Mouse (Mus musculus): ENCODE measurements around the gene Zbtb39. TPM values are rescaled to one million over a fixed set of nuclear protein-coding genes. Genes with fewer than 3 reads are reported as not detected.

Zbtb39 gene
- total and polyA plus RNA-seq, 3 experiments, result 3.6 to 17.2 (median 4.0) TPM

DNA sequence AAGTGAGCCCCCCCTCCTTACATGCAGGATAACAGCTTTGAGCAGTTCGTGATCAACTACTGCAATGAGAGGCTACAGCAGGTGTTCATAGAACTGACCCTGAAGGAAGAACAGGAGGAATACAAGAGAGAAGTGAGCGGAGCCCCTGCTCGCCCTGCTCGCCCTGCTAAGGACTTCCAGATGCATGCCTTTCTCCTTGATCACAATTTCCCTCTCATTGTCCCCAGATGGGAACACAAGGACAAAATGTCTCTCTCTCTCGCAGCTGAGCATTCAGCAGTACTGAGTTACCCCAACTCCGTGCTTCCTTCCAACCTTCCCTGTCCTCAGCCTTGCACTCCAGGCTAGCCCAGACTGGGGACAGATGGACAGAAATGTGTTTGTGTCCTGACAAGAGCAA, 26.6 kb upstream of the Zbtb39 start:
- Histone ChIP-seq H3K36me3 (replicated peaks) (no peaks in the 10 kb centered on the region), H3K4me1 (ENCODE audit: insufficient read depth, low read depth, low read length) (peaks cover 2% of the 10 kb centered on the region), H3K27me3 (ENCODE audit: insufficient read depth, low read length) (peaks cover 60% of the 10 kb centered on the region), H3K9me3 (replicated peaks) (no peaks in the 10 kb centered on the region), H3K4me3 (ENCODE audit: low read depth, low read length) (no peak overlapping the region)
- DNase-seq (ENCODE audit: low spot score), result no peak
- no peak for TF ChIP-seq GATA2 (IDR thresholded peaks at IDR 0.05; ENCODE audit: borderline replicate concordance, low read depth, low read length)
- no peak for TF ChIP-seq CTCF (IDR thresholded peaks at IDR 0.05; ENCODE audit: low read depth, low read length)
- TF ChIP-seq GATA1 (IDR thresholded peaks at IDR 0.05; ENCODE audit: borderline replicate concordance, low read length), result no peak
- TF ChIP-seq TAL1 (conservative IDR thresholded peaks at IDR 0.05; ENCODE audit: low read depth, low read length), result no peak
- TF ChIP-seq POLR2AphosphoS5 (IDR thresholded peaks at IDR 0.05; ENCODE audit: insufficient replicate concordance, low read depth, low read length), result no peak
- no peak for ATAC-seq (ENCODE audit: extremely low read depth, insufficient number of reproducible peaks, low FRiP score, poor library complexity, severe bottlenecking)

DNA sequence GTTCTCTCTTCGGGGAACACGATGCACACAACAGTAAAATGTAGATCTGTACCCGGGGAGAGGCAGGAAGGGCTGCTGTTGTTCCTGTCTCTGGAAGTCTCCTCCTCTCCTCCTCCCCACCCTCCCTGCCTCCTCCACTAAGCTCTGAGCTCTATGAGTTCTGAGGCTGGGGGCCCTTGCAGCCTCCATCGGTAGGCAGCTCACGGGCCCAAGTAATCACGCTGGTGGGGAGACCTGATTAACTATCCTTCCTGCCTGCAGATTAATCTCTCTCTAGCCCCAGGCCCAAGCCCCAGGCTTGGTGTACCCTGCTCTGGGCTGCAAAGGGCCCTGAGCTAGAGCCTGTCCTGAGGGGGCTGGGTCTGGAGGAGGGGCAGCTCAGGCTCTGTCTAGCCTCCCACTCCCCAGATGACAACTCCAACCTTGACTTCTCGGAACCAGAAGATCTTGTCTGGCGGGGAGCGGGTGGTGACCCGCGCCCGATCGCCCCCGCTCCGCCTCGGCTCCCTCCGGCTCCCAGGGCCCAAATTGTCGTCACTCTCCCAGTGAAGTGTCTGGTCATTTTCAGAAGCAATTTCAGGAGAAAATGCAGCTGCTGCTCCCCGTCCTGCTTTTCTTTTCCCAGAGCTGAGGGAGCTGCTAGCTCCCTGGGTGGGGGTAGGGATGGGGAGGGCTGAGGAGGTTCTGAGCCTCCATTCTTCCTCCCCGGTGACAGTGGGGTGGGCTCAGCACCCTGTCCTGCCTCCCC, 17.5 kb upstream of the Zbtb39 start:
- peaks cover 88% of the 10 kb centered on the region for H3K27me3 ChIP-seq (ENCODE audit: insufficient read depth, low read length)
- ATAC-seq (ENCODE audit: extremely low read depth, insufficient number of reproducible peaks, low FRiP score, poor library complexity, severe bottlenecking) (no peak), DNase-seq (ENCODE audit: low spot score) (no peak)
- no peaks in the 10 kb centered on the region for H3K9me3 ChIP-seq (replicated peaks)
- H3K4me1 ChIP-seq (ENCODE audit: insufficient read depth, low read depth, low read length), result peaks cover 18% of the 10 kb centered on the region
- H3K36me3 ChIP-seq (replicated peaks), result no peaks in the 10 kb centered on the region
- TF ChIP-seq TAL1 (conservative IDR thresholded peaks at IDR 0.05; ENCODE audit: low read depth, low read length) (no peak), GATA1 (IDR thresholded peaks at IDR 0.05; ENCODE audit: borderline replicate concordance, low read length) (no peak), POLR2AphosphoS5 (IDR thresholded peaks at IDR 0.05; ENCODE audit: insufficient replicate concordance, low read depth, low read length) (no peak)
- no peak overlapping the region for H3K4me3 ChIP-seq (ENCODE audit: low read depth, low read length)

DNA sequence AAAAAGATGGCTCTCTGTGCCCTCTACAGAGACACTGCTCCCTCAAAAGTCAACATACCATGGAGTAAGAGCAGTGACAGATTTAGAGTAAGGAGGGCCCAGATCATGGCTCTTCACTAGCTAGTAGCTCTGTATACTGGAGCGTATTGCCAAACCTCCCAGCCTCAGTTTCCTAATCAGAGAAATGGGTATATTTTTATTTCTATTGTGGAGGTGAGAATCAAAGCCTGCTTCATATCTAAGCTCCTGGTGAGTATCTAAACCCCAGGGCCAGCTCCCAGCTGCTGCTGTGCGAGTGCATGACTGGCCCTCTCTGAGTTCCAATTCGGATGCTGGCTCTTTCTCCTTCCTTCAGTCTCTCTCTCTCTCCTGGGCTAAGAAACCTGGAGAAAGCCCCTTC, 15.2 kb upstream of the Zbtb39 start, which contains the start of gene Tac2:
Gene Tac2, plus strand, starts transcription at position 301 of the 400 bp plus-strand sequence.
- Histone ChIP-seq H3K36me3 (replicated peaks) (no peaks in the 10 kb centered on the region), H3K4me1 (ENCODE audit: insufficient read depth, low read depth, low read length) (peaks cover 39% of the 10 kb centered on the region), H3K9me3 (replicated peaks) (no peaks in the 10 kb centered on the region), H3K4me3 (ENCODE audit: low read depth, low read length) (no peak within 1 kb of the TSS), H3K27me3 (ENCODE audit: insufficient read depth, low read length) (peaks cover 88% of the 10 kb centered on the region)
- TF ChIP-seq TAL1 (conservative IDR thresholded peaks at IDR 0.05; ENCODE audit: low read depth, low read length) (no peak), GATA1 (IDR thresholded peaks at IDR 0.05; ENCODE audit: borderline replicate concordance, low read length) (no peak), POLR2AphosphoS5 (IDR thresholded peaks at IDR 0.05; ENCODE audit: insufficient replicate concordance, low read depth, low read length) (no peak), CTCF (IDR thresholded peaks at IDR 0.05; ENCODE audit: low read depth, low read length) (no peak), GATA2 (IDR thresholded peaks at IDR 0.05; ENCODE audit: borderline replicate concordance, low read depth, low read length) (no peak)
- ATAC-seq (ENCODE audit: extremely low read depth, insufficient number of reproducible peaks, low FRiP score, poor library complexity, severe bottlenecking) (no peak), DNase-seq (ENCODE audit: low spot score) (no peak)

DNA sequence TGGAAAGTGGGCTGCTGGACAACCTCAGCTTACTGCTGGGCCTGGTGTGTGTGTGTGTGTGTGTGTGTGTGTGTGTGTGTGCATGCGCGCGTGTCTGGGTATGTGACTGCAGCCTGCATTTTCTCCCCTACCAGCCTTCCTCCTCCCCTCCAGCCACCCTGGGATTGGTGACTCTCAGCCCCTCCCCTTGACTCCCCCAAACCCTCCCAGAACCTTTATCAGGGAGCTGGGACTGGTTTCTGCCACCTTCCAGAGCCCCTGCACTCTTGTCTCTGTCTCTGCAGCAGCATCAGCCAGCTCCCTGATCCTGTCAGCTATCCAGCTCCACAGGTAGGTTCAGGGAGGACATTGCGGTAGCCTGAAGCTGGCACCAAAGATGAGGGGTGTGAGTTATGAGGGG, 14.2 kb upstream of the Zbtb39 start:
- H3K36me3 ChIP-seq (replicated peaks), result no peaks in the 10 kb centered on the region
- no peak overlapping the region for H3K4me3 ChIP-seq (ENCODE audit: low read depth, low read length)
- no peak for TF ChIP-seq CTCF (IDR thresholded peaks at IDR 0.05; ENCODE audit: low read depth, low read length)
- no peak for TF ChIP-seq GATA2 (IDR thresholded peaks at IDR 0.05; ENCODE audit: borderline replicate concordance, low read depth, low read length)
- no peak for TF ChIP-seq TAL1 (conservative IDR thresholded peaks at IDR 0.05; ENCODE audit: low read depth, low read length)
- no peak for TF ChIP-seq GATA1 (IDR thresholded peaks at IDR 0.05; ENCODE audit: borderline replicate concordance, low read length)
- no peak for TF ChIP-seq POLR2AphosphoS5 (IDR thresholded peaks at IDR 0.05; ENCODE audit: insufficient replicate concordance, low read depth, low read length)
- peaks cover 46% of the 10 kb centered on the region for H3K4me1 ChIP-seq (ENCODE audit: insufficient read depth, low read depth, low read length)
- no peak for DNase-seq (ENCODE audit: low spot score)
- peaks cover 79% of the 10 kb centered on the region for H3K27me3 ChIP-seq (ENCODE audit: insufficient read depth, low read length)
- no peak for ATAC-seq (ENCODE audit: extremely low read depth, insufficient number of reproducible peaks, low FRiP score, poor library complexity, severe bottlenecking)
- no peaks in the 10 kb centered on the region for H3K9me3 ChIP-seq (replicated peaks)

DNA sequence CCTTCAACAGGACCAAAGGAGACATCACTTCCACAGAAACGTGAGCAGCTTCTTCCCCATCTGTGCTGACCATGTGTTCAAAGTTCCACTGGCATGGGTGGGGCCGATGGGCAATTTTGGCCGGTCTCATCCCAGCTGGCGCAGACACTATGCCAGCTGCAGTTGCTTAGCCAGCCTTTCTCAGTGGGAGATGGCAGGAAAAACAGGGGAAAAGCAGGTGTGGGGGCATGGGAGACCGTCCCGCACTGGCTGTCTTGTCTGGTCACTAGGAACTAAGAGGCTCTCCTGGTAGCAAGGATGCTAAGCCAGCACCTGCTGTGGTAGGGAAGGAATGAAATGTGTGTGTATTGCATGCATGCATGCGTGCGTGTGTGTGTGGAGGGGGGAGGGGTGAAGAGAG, 10.9 kb upstream of the Zbtb39 start:
- TF ChIP-seq GATA1 (IDR thresholded peaks at IDR 0.05; ENCODE audit: borderline replicate concordance, low read length) (no peak), TAL1 (conservative IDR thresholded peaks at IDR 0.05; ENCODE audit: low read depth, low read length) (no peak), CTCF (IDR thresholded peaks at IDR 0.05; ENCODE audit: low read depth, low read length) (no peak), POLR2AphosphoS5 (IDR thresholded peaks at IDR 0.05; ENCODE audit: insufficient replicate concordance, low read depth, low read length) (no peak), GATA2 (IDR thresholded peaks at IDR 0.05; ENCODE audit: borderline replicate concordance, low read depth, low read length) (no peak)
- H3K9me3 ChIP-seq (replicated peaks), result no peaks in the 10 kb centered on the region
- H3K27me3 ChIP-seq (ENCODE audit: insufficient read depth, low read length), result peaks cover 47% of the 10 kb centered on the region
- no peak for ATAC-seq (ENCODE audit: extremely low read depth, insufficient number of reproducible peaks, low FRiP score, poor library complexity, severe bottlenecking)
- H3K36me3 ChIP-seq (replicated peaks), result no peaks in the 10 kb centered on the region
- peaks cover 68% of the 10 kb centered on the region for H3K4me1 ChIP-seq (ENCODE audit: insufficient read depth, low read depth, low read length)
- peak overlapping the region; percentile 31; the same call in 1 of the 2 replicates for H3K4me3 ChIP-seq (ENCODE audit: low read depth, low read length)
- DNase-seq (ENCODE audit: low spot score), result no peak

DNA sequence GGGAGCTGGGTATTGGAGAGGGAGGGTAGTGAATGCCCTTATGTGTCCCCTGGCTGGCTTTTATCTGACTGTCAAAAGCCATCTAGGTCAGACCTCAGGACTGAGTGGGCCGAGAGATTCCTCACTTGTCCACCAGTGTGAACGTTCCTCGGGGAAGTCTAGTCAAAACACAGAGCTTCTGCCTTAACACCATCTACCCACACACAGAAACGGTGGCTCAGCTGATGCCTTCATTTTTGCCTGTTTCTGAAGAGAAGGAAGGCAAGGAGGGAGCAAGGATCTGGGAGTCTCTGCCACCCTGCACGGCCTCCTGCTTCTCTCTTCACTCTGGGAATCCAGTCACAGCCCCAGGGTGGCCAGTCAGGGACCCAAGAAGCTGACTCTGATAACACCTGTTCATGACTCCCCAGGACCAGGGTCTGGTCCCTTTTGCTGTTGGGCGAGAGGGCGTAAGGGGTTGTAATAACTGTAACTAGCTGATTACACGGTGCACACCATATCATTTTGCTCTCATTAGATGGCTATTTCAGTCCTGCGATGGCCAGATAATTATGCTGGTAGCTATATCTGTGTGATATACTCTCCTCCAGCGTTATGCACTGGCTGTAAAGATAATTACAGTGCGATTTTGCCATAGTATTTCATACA, 8.9 kb upstream of the Zbtb39 start:
- Histone ChIP-seq H3K4me1 (ENCODE audit: insufficient read depth, low read depth, low read length) (peaks cover 81% of the 10 kb centered on the region), H3K27me3 (ENCODE audit: insufficient read depth, low read length) (peaks cover 31% of the 10 kb centered on the region), H3K4me3 (ENCODE audit: low read depth, low read length) (peak overlapping the region; percentile 44; the same call in 1 of the 2 replicates), H3K9me3 (replicated peaks) (peaks cover 5% of the 10 kb centered on the region), H3K36me3 (replicated peaks) (no peaks in the 10 kb centered on the region)
- TF ChIP-seq TAL1 (conservative IDR thresholded peaks at IDR 0.05; ENCODE audit: low read depth, low read length), result peak; percentile 61
- no peak for TF ChIP-seq POLR2AphosphoS5 (IDR thresholded peaks at IDR 0.05; ENCODE audit: insufficient replicate concordance, low read depth, low read length)
- DNase-seq (ENCODE audit: low spot score) (peak; percentile 53), ATAC-seq (ENCODE audit: extremely low read depth, insufficient number of reproducible peaks, low FRiP score, poor library complexity, severe bottlenecking) (peak; percentile 62)

All from G1E (cell line).